Mouse (Mus musculus) right cerebral cortex, postnatal 14 days (tissue): Measurements from ENCODE around the gene Ccdc12.

ENCODE experiments used
- DNase-seq: peaks from one replicate; pipeline ENCODE4 v3.0.0; 2022

The Ccdc12 gene

GRCm38 (mm10) chr9:110649775-110650174, 6.5 kb upstream of the Ccdc12 start:
- DNase-seq = no peak

DNA sequence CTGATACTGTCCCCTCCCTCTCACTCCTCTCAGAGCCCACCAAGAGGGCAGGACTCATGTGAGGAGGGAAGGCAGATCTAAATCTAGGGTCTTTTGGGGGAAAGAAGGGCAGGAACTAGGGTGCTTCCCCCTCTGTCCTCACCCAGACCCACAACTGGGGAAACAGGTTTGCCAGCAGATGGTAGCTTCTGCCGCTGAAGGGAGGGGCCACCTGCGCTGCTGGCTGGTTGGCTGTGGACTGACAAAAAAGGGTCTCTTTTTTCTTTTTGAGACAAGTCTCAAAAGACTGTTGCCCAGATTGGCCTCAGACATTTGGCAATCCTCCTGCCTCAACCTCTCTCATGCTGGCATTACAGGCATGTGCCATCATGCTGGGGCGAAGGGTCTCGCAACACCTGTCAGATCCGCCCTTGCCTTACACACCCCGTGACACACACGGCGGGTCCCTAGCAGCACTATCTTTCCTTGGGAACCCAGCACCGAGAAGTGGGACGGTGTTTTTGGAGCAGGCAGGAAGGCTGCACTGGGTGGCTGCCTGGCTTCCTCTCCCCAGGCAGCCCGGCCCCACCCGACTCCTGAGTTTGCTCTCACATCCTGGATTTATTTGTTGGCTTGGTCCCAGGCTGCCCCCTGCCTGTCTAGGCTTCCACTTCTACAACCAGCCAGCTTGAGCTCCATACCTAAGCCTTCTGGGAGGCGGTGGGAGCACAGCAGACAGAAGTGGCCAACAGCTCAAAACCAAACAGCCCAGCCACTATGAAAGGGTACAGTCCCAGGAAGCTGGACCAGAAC, 4.2 kb upstream of the Ccdc12 start:
- DNase-seq = no peak

DNA sequence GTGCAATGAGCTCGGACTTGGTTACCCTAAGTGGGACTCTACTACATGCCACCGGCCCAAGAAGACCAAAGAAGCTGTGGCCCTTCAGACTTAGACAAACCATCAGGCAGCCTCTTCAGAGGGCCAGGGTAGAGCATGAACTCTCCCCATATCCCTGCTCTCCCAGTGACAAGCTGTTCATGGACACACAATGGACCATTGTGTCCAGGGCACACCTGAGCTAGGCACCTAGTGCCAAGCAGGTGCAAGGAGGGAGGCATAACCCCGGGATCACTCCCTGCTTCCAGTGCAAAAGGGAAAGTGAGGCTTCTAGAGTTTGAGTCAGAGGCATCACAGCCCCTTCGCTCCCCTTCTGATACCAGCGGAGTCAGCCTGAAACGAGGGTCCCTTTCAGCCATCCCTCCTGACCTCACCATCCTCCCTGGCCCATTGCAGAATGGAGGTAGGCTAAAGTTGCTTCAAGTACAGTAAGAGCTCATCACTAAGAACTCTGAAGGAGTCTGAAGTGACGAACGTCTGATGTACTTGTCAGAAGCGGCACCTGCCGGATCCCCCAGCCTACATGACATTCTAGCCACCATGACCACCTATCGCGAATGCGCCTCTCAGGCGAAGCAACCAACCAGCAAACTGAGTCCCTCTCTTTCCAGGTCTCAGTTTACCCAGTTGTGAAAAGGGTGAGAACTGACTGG, 3.2 kb upstream of the Ccdc12 start:
- DNase-seq = no peak

- peak; percentile 72 for DNase-seq
These were observed 2.4 kb upstream of the Ccdc12 start, which contains the start of gene Nbeal2 for GRCm38 (mm10) chr9:110653655-110654461. Gene Nbeal2, minus strand, starts transcription at chr9:110654161.

DNA sequence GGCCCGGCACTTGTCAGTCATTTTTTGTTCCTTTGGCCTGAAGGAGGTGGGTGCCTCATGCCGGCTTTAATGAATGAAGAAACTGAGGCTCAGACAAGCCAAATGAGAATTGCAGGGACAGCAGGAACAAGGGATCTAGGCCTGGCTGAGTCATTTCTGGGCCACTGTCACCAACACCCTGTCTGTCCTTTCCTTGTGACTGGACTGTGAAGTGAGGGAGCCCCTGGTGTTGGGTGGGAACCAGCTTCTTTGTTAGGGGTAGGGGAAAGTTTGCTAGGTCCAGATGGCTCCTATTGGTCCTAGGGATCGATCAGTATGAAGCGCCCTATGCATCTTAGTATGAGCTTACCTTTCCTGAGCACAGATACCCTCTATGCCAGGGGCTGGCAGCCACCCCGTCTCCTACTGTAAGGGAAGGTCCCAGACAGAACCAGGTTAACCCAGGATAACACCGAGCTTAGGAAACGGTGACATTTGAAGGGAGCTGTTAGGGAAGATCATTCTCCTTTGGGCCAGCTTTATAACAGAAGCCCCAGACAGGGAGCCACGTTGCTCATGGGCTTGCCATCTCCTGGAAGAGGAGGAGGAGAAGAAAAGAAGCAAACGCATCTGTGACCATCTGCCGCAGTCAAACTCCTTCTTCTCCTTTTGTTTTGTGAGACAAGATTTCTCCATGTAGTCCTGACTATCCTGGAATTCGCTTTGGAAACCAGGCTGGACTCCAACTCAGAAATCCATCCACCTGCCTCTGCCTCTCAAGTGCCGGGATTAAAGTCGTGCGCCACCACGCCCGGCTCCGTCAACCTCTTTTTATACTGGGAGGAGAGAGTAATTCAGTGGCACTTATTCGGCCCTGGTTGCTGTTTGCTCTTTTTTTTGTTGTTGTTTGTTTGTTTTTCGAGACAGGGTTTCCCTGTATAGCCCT, 1.3 kb upstream of the Ccdc12 start:
- no peak for DNase-seq

DNA sequence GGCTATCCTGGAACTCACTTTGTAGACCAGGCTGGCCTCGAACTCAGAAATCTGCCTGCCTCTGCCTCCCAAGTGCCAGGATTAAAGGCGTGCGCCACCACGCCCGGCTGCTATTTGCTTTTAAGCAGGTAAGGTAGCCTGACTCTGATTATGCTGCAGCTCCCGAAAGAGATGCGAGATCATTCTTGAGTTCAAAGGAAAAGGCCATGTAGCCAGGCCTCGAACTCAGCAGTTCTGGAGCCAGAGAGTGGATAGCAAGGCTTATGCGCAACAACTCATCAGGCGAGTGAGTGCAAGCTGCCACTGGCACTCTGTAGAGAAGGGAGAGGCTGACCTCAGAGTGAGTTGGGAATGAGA, 674 bp upstream of the Ccdc12 start:
- no peak for DNase-seq

DNA sequence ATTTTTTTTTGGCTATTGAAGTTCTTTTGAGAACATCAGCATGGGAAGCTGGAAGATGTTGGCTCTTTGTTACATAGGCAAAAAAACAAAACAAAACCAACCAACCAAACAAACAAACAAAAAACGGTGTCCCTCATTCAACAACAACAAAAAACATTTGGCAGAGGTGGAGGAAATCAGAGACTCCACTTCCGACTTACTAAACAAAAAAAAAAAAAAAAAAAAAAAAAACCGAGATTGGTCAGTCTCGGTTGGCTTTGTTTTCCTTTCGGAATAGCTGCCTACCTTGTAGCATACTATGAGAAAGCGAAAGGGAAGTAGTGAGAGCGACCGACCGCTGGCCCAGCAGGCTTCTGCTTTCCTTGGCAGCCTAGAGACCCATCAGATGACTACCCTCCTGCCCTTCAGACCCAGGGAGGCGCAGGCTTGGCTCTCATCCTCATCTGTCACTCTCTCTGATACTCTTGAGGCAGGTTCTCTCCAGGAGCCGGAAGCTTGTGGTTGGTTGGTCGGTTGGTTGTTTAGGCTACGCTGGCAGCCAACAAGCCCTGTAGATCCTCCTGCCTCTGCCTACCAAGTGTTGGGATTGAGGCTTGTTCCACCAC, 1.3 kb downstream of the Ccdc12 start:
- DNase-seq = no peak

- no peak for DNase-seq
These were observed 3.2 kb downstream of the Ccdc12 start for GRCm38 (mm10) chr9:110659521-110659920.

DNA sequence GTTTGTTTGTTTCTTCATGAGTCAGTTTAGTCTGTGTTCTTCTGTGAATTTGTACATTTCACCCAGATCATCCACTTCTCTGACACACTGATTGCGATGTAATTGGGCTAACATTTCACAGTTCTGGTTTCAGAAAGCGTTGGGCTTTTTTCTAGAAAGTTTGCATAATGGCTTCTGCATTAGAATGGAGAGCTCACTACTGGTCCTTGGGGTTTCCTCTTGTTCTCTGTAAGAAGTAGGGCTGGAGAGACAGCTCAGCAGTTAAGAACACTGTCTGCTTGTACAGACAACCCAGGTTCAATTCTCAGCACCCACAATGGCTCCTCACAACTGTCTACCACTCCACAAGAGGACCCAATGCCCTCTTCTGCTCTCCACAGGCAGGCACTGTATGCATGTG, 3.9 kb downstream of the Ccdc12 start:
- no peak for DNase-seq

- DNase-seq = no peak
These were observed 4.7 kb downstream of the Ccdc12 start for GRCm38 (mm10) chr9:110660856-110661612.

- DNase-seq = no peak
These were observed 6.5 kb downstream of the Ccdc12 start for GRCm38 (mm10) chr9:110662844-110663243.

DNA sequence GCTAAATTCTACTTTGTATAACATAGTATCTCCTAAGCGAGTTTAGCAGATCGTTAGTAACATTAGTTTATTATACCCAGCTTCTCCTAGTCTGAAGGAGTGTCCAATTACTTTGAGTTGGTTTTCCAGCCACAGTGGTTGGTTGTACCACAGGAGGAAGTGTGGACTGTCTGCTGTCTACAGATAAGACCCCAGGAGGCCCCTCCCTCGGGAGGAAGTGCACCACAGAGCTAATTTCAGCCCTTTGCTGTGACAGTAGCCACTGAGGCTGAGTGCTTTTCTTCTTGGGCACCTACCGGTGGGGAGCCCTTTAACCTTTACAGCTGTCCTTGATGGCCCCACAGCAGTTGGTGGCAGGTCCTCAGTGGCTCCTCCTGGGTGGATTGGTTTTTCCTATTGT, 9.6 kb downstream of the Ccdc12 start:
- DNase-seq = no peak

DNA sequence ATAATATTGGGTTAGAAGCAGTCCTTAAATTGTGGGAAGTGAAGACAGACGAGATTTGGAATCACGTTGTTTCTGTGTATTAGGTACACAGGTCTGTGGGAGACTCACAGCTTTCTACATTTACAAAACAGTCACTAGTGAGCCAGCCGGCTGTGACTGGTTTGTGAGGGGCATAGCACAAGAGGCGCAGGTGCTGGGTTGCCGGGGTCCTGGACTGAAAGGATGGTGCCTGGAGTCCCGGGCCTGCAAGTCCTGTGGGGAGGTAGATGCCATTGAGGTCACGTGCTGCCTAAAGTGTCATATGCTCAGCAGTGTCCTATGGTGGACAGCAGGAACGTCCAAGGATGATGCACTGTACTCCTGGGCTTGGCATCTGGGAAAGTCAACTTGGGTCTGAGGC, 10.1 kb downstream of the Ccdc12 start:
- no peak for DNase-seq

- no peak for DNase-seq
These were observed 11.0 kb downstream of the Ccdc12 start for GRCm38 (mm10) chr9:110667219-110667836.

- DNase-seq = no peak
These were observed 12.4 kb downstream of the Ccdc12 start for GRCm38 (mm10) chr9:110668601-110669293.

DNA sequence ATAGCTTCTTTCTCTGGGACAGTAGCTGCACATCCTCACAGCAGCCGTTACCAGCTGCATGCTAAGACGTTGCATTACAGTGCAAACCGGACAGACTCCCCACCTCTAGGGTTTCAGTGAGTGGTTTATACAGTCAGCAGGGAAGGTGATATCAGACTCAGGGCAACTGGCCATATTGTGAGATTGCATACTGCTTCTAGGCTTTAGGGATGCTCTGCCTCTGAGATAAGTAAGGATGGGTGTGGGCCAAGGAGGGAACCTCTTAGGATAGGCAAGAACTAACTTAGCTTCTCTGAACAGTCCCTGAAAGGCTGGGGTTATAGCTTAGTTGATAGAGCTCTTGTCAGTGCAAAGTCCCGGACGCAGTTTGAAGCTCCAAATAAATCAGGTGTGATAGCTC, 13.5 kb downstream of the Ccdc12 start:
- DNase-seq = no peak

DNA sequence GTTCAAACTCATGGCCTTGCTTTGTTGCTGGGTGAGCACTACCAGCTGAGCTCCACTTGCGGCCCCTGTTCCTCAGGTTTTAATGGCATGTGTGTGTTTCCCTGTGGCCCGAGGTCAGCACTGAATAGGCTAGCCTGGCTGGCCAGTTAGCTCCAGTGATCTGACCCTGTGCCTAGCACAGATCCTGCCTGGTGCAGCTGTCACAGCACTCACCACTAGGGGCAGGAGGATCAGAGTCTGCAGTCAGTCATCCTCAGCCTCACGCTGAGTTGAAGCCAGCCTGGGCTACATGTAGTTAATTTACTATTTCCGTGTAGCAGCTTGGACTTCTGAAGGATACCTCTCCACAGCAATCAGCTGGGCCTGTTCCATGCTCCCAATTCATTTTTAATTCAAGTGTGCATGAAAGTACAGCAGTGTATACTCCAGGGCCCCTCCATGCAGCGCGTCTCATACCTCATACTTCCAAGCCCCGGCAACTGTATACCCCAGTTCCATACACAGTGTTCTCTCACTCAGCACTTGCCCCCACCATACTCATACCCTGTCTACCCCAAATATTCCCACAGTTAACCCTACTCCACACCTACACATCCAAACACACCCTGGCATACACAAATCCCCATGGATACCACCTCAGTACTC, 16.3 kb downstream of the Ccdc12 start:
- no peak for DNase-seq

DNA sequence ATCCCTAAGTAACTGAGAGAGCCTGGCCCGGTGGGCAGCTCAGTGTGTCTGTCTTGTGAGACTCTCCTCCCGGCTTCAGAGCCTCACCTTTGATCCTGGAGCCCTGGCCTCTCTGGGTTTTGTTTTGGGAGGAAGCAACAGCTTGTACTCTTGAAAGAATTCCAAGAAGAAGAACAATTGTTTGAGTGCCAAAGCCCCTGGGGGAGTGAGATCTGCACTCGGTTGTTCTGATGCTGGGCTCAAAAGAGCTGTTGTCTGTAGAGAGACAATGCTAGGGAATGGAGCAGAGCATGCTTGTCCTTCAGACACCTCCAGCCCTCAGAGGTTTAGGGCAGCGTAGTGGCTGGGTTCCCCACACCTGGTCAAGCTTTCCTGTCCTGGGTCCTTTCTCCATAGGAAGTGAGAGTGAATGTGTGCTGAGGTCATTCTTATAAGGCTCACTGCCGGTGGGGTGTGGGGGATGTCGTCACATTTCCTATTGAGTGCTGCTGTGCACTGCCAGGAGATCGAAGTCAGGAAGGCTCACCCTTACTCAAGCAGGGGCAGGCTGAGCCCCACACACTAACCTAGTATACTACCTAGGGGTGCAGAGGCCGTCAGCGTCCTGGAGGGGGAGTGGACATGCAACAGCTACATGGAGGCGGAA, 16.9 kb downstream of the Ccdc12 start:
- no peak for DNase-seq

GRCm38 (mm10) chr9:110676492-110676911, 20.2 kb downstream of the Ccdc12 start:
- DNase-seq = no peak
